Mouse (Mus musculus) heart, postnatal 4 days (tissue): ENCODE measurements around the gene Sstr4. TPM values are rescaled to one million over a fixed set of nuclear protein-coding genes. Genes with fewer than 3 reads are reported as not detected.
A peak's percentile ranks its signal among the peaks of the same experiment; 100 is the strongest.

Experiments
- DNase-seq: peaks from one replicate; pipeline ENCODE4 v3.0.0; 2021
- total RNA-seq, 2 experiments: library from RNA; stranded (reverse); gene quantifications; 2 replicates each; pipeline ENCODE4 v1.2.3; 2021

Gene Sstr4
- under 1 TPM; 0.79 to 0.81 TPM for total RNA-seq

GRCm38 (mm10) chr2:148395131-148396051 is at the start of gene Sstr4:
Gene Sstr4, plus strand, starts transcription at chr2:148395344.
- DNase-seq, result peak; percentile 64

GRCm38 (mm10) chr2:148345373-148345772 is 49.8 kb upstream of the Sstr4 start:
- no peak for DNase-seq

DNA sequence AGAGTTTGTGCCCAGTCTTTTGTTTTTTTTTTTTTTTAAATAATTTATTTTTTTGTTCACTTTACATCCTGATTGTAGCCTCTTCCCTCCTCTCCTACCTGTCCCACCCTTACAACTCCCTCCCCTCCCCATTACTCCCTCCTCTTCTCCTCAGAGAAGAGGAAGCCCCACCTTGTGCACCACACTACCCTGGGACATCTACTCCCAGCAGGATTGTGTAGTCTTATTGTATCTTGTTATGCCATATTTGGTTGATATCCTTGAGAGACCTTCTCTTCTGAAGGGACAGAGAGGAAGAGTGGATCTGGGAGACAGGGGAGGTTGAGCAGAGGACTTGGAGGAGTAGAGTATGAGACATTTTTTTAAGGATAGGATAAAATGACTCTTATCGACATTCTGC is 48.2 kb upstream of the Sstr4 start:
- DNase-seq, result no peak

GRCm38 (mm10) chr2:148349509-148350307 is 45.4 kb upstream of the Sstr4 start:
- DNase-seq, result no peak

DNA sequence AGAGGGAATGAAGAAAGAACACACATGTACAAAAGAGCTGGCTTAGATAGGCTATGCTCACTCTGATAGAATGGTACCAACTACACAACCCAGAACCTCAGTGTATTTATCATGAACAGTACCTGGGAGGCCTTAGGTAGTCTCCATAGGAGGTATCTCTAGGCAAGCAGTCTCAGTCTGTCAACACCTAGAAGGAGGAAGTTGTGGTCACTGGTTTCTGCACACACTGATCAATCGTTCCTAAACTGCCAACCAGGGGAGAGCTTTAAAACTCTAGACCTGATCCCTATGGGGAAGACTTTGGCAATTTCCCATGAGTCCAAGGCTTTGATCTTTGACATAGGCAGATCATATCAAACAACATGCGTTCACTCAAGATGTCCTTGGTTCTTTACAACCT is 44.7 kb upstream of the Sstr4 start:
- no peak for DNase-seq

GRCm38 (mm10) chr2:148352655-148353054 is 42.5 kb upstream of the Sstr4 start:
- DNase-seq, result no peak

GRCm38 (mm10) chr2:148357145-148357544 is 38.0 kb upstream of the Sstr4 start:
- no peak for DNase-seq

DNA sequence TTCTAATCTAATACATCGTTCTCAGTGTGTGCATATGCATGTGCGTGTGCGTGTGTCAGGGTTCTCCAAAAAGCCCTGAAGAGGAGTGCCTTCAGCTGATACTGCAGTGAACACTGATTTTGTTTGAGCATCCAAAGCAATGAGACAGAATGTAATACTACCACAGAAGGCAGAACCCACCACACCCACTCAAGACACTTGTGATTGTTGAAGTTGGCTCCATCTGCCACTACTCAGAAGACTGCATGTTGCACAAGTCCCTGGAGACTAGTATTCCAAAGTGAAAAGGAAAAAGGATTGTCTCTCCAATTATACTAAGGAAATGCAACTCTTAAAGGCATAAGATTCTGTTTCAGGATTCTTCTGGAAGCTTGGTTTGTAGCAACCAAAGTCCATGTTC is 30.6 kb upstream of the Sstr4 start:
- DNase-seq, result no peak

GRCm38 (mm10) chr2:148365227-148365626 is 29.9 kb upstream of the Sstr4 start:
- DNase-seq, result no peak

DNA sequence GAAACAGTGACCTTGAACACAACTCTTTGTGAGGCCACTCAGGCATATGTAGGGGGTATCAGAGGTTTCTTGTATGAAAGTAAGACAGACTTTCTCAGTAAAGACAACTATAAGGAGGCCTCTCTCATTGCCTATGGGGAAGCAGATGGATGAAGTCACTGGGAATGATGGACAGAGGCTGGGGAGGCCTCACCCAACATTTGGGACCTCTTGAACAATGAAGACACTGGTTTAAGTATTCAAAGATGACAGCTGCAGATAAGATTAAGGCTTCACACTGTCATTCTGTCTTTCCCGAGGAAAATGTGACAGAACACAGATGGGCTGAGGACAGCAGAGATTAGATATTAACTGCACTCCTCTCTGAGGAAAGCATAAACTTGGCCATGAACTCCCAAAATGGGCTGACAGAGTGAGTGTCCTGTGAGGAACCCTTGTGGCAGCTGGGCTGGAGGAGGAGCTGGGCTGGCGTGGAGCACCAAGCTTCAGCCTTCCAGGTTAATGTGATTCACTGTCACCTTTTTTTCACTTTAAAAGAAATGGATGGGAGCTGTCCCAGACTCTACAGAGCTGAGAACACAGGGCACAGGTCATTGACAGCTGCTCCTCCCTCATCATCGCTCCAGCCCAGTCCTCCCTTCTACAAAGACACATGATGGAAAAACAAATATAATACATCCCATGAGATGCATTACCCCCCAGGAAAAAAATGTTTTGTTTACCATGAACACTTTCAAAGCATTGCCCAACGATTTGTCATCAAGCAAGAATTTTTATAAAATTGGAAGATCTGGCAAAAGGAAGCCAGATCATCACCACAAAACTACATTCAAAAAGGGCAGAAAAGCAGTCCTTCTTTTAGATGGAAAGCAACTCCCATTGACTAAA is 23.2 kb upstream of the Sstr4 start:
- peak; percentile 15 for DNase-seq

DNA sequence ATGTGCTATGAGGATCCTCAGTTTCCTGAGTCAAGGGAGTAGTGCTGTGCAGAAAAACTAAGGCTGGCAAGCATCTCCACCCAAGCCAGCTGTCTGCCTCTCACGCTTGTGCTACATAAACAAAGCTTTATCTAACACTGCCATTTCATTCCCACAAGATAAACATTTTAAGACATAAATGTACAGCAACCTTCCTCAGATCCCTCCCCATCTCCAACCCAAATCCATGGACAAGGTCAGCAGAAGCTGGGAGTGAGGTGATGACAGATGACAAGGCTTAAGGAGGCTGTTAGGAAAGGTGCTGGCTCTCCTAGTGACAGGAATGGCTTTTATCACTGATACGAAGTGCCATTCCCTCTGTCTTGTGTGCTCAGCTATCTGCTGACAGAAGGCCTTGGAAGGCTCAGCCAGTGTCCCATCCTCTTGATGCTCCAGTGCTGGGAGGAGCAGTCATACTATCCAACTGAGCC is 21.5 kb upstream of the Sstr4 start:
- no peak for DNase-seq

- DNase-seq, result peak; percentile 57
Observed at GRCm38 (mm10) chr2:148375326-148376150, 19.6 kb upstream of the Sstr4 start.

DNA sequence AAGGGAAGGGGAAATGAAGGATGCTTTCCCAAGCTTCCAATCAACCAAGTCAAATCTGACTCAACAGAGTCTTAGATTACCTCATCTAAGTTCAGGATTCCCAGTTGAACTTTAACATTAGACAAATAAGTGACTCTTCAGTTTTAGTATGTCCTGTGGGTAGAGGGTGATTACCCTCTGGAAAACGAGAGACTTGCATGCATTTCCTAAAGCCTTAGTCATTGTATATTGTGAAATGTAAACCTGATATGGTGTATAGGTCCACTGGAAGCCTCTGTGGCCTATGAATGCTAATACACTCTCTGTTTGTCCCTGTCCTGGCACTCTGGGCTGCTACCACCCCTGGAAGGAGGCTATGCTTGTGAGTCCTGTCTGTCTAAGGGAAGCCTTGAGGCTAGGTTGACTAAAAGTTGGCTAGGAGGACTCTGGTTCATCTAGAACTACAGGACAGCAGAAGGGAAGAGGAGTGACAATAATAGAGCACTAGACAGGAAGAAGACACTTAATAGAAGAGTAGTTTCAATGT is 16.3 kb upstream of the Sstr4 start:
- DNase-seq, result no peak

GRCm38 (mm10) chr2:148379899-148380413 is 15.2 kb upstream of the Sstr4 start:
- DNase-seq, result no peak

GRCm38 (mm10) chr2:148381076-148381475 is 14.1 kb upstream of the Sstr4 start:
- DNase-seq, result no peak

- no peak for DNase-seq
Observed at GRCm38 (mm10) chr2:148386476-148386875, 8.7 kb upstream of the Sstr4 start.

- DNase-seq, result no peak
Observed at GRCm38 (mm10) chr2:148386927-148387326, 8.2 kb upstream of the Sstr4 start.

- no peak for DNase-seq
Observed at GRCm38 (mm10) chr2:148387652-148388581, 7.2 kb upstream of the Sstr4 start.

DNA sequence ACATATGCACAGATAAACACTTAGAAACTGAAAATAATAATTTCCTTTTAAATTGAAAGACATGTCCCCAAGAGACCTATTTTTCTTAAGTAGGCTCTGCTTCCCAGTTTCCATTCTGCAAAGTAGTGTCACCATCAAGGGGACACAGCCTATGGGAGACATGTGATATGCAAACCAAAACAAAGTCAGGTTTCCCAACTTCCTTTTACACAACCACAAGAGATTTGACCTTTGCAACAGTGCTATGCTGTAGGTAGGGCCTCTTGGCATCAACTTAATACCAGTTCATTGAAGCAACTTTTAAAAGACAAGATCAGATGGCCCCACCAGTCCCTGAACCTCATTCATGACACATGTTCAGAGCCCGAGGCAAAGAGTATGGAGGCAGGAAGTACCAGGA is 2.0 kb upstream of the Sstr4 start:
- no peak for DNase-seq

- no peak for DNase-seq
Observed at GRCm38 (mm10) chr2:148393846-148394245, 1.3 kb upstream of the Sstr4 start.
